Mouse (Mus musculus): Measurements from ENCODE around the gene Mrpl17. TPM values are rescaled to one million over a fixed set of nuclear protein-coding genes. Genes with fewer than 3 reads are reported as not detected.

Mrpl17 gene
- polyA plus RNA-seq, 1 experiment from 2014 or later = 274 TPM

GRCm38 (mm10) chr7:105795759-105796366, 15.0 kb downstream of the Mrpl17 start:
- Histone ChIP-seq H3K9ac (ENCODE audit: low read length) (no peak overlapping the region), H3K4me2 (ENCODE audit: low read depth, low read length, severe bottlenecking) (no peak overlapping the region), H3K4me3 (ENCODE audit: low read depth, low read length) (no peak overlapping the region), H3K9me3 (ENCODE audit: control insufficient read depth, low read length) (no peaks in the 10 kb centered on the region), H3K27me3 (ENCODE audit: control insufficient read depth, insufficient read depth, low read length) (no peaks in the 10 kb centered on the region), H3K4me1 (replicated peaks; ENCODE audit: control insufficient read depth, insufficient read depth, low read length) (no peaks in the 10 kb centered on the region), H3K36me3 (ENCODE audit: control insufficient read depth, insufficient read depth, low read length) (no peaks in the 10 kb centered on the region), H3K27ac (ENCODE audit: low read depth, low read length) (no peak overlapping the region)
- WGBS = 21% methylated on average over 7 of the region's 7 CpGs
- ATAC-seq (replicated peaks; ENCODE audit: low FRiP score) (no peak), DNase-seq (ENCODE audit: low spot score) (no peak)

- Histone ChIP-seq H3K27me3 (ENCODE audit: control insufficient read depth, insufficient read depth, low read length) (no peaks in the 10 kb centered on the region), H3K9ac (ENCODE audit: low read length) (no peak overlapping the region), H3K36me3 (ENCODE audit: control insufficient read depth, insufficient read depth, low read length) (no peaks in the 10 kb centered on the region), H3K4me3 (ENCODE audit: low read depth, low read length) (no peak overlapping the region), H3K27ac (ENCODE audit: low read depth, low read length) (no peak overlapping the region), H3K4me2 (ENCODE audit: low read depth, low read length, severe bottlenecking) (no peak overlapping the region), H3K4me1 (replicated peaks; ENCODE audit: control insufficient read depth, insufficient read depth, low read length) (no peaks in the 10 kb centered on the region), H3K9me3 (ENCODE audit: control insufficient read depth, low read length) (no peaks in the 10 kb centered on the region)
- no peak for ATAC-seq (replicated peaks; ENCODE audit: low FRiP score)
- no peak for DNase-seq (ENCODE audit: low spot score)
- 84% methylated on average over 7 of the region's 7 CpGs for WGBS
These were observed 17.2 kb downstream of the Mrpl17 start for GRCm38 (mm10) chr7:105793701-105794100.

GRCm38 (mm10) chr7:105791147-105791546, 19.8 kb downstream of the Mrpl17 start:
- H3K36me3 ChIP-seq (ENCODE audit: control insufficient read depth, insufficient read depth, low read length) = no peaks in the 10 kb centered on the region
- H3K4me2 ChIP-seq (ENCODE audit: low read depth, low read length, severe bottlenecking) = no peak overlapping the region
- H3K9ac ChIP-seq (ENCODE audit: low read length) = no peak overlapping the region
- 89% methylated on average over 1 of the region's 1 CpGs for WGBS
- no peak overlapping the region for H3K27ac ChIP-seq (ENCODE audit: low read depth, low read length)
- DNase-seq (ENCODE audit: low spot score) (no peak), ATAC-seq (replicated peaks; ENCODE audit: low FRiP score) (no peak)
- H3K27me3 ChIP-seq (ENCODE audit: control insufficient read depth, insufficient read depth, low read length) = no peaks in the 10 kb centered on the region
- no peak overlapping the region for H3K4me3 ChIP-seq (ENCODE audit: low read depth, low read length)
- no peaks in the 10 kb centered on the region for H3K9me3 ChIP-seq (ENCODE audit: control insufficient read depth, low read length)
- H3K4me1 ChIP-seq (replicated peaks; ENCODE audit: control insufficient read depth, insufficient read depth, low read length) = peaks cover 5% of the 10 kb centered on the region; the same call in 1 of the 2 replicates

GRCm38 (mm10) chr7:105787285-105788140, 23.4 kb downstream of the Mrpl17 start, which contains the start of gene Dchs1:
Gene Dchs1 (minus strand): TSS chr7:105787654.
- peak within 1 kb of the TSS; percentile 91 for H3K4me3 ChIP-seq (ENCODE audit: low read depth, low read length)
- H3K27ac ChIP-seq (ENCODE audit: low read depth, low read length) = peak within 1 kb of the TSS; percentile 77
- H3K27me3 ChIP-seq (ENCODE audit: control insufficient read depth, insufficient read depth, low read length) = no peaks in the 10 kb centered on the region
- DNase-seq (ENCODE audit: low spot score) = peak; percentile 85
- H3K9me3 ChIP-seq (ENCODE audit: control insufficient read depth, low read length) = no peaks in the 10 kb centered on the region
- H3K4me1 ChIP-seq (replicated peaks; ENCODE audit: control insufficient read depth, insufficient read depth, low read length) = peaks cover 18% of the 10 kb centered on the region
- ATAC-seq (replicated peaks; ENCODE audit: low FRiP score) = peak; percentile 84
- no peaks in the 10 kb centered on the region for H3K36me3 ChIP-seq (ENCODE audit: control insufficient read depth, insufficient read depth, low read length)
- WGBS = under 1% methylated on average over 59 of the region's 97 CpGs
- H3K4me2 ChIP-seq (ENCODE audit: low read depth, low read length, severe bottlenecking) = peak within 1 kb of the TSS; percentile 58
- H3K9ac ChIP-seq (ENCODE audit: low read length) = peak within 1 kb of the TSS; percentile 99

GRCm38 (mm10) chr7:105786506-105787284, 24.2 kb downstream of the Mrpl17 start:
- H3K9me3 ChIP-seq (ENCODE audit: control insufficient read depth, low read length) = no peaks in the 10 kb centered on the region
- ATAC-seq (replicated peaks; ENCODE audit: low FRiP score) (peak; percentile 73), DNase-seq (ENCODE audit: low spot score) (no peak)
- peak overlapping the region; percentile 99 for H3K9ac ChIP-seq (ENCODE audit: low read length)
- H3K27ac ChIP-seq (ENCODE audit: low read depth, low read length) = peak overlapping the region; percentile 77; the same call in 1 of the 2 replicates
- no peaks in the 10 kb centered on the region; the same call in 1 of the 2 replicates for H3K36me3 ChIP-seq (ENCODE audit: control insufficient read depth, insufficient read depth, low read length)
- 6% methylated on average over 20 of the region's 20 CpGs for WGBS
- H3K4me3 ChIP-seq (ENCODE audit: low read depth, low read length) = peak overlapping the region; percentile 91
- no peaks in the 10 kb centered on the region for H3K27me3 ChIP-seq (ENCODE audit: control insufficient read depth, insufficient read depth, low read length)
- H3K4me2 ChIP-seq (ENCODE audit: low read depth, low read length, severe bottlenecking) = peak overlapping the region; percentile 58
- H3K4me1 ChIP-seq (replicated peaks; ENCODE audit: control insufficient read depth, insufficient read depth, low read length) = peaks cover 18% of the 10 kb centered on the region

GRCm38 (mm10) chr7:105784556-105784955, 26.3 kb downstream of the Mrpl17 start:
- H3K27me3 ChIP-seq (ENCODE audit: control insufficient read depth, insufficient read depth, low read length) = no peaks in the 10 kb centered on the region
- no peaks in the 10 kb centered on the region for H3K9me3 ChIP-seq (ENCODE audit: control insufficient read depth, low read length)
- H3K27ac ChIP-seq (ENCODE audit: low read depth, low read length) = no peak overlapping the region
- H3K4me1 ChIP-seq (replicated peaks; ENCODE audit: control insufficient read depth, insufficient read depth, low read length) = peaks cover 18% of the 10 kb centered on the region
- H3K4me3 ChIP-seq (ENCODE audit: low read depth, low read length) = no peak overlapping the region
- ATAC-seq (replicated peaks; ENCODE audit: low FRiP score) = no peak
- no peak overlapping the region for H3K9ac ChIP-seq (ENCODE audit: low read length)
- 22% methylated on average over 4 of the region's 4 CpGs for WGBS
- DNase-seq (ENCODE audit: low spot score) = no peak
- no peaks in the 10 kb centered on the region; the same call in 1 of the 2 replicates for H3K36me3 ChIP-seq (ENCODE audit: control insufficient read depth, insufficient read depth, low read length)
- H3K4me2 ChIP-seq (ENCODE audit: low read depth, low read length, severe bottlenecking) = no peak overlapping the region; the same call in 1 of the 2 replicates

- Histone ChIP-seq H3K27ac (ENCODE audit: low read depth, low read length) (no peak overlapping the region), H3K9me3 (ENCODE audit: control insufficient read depth, low read length) (no peaks in the 10 kb centered on the region), H3K4me3 (ENCODE audit: low read depth, low read length) (no peak overlapping the region), H3K9ac (ENCODE audit: low read length) (no peak overlapping the region), H3K4me1 (replicated peaks; ENCODE audit: control insufficient read depth, insufficient read depth, low read length) (peaks cover 18% of the 10 kb centered on the region), H3K36me3 (ENCODE audit: control insufficient read depth, insufficient read depth, low read length) (no peaks in the 10 kb centered on the region; the same call in 1 of the 2 replicates), H3K27me3 (ENCODE audit: control insufficient read depth, insufficient read depth, low read length) (no peaks in the 10 kb centered on the region), H3K4me2 (ENCODE audit: low read depth, low read length, severe bottlenecking) (no peak overlapping the region)
- DNase-seq (ENCODE audit: low spot score) (no peak), ATAC-seq (replicated peaks; ENCODE audit: low FRiP score) (no peak)
- WGBS = 60% methylated on average over 4 of the region's 4 CpGs
These were observed 27.0 kb downstream of the Mrpl17 start for GRCm38 (mm10) chr7:105783861-105784260.

- H3K4me3 ChIP-seq (ENCODE audit: low read depth, low read length) = no peak overlapping the region
- H3K27ac ChIP-seq (ENCODE audit: low read depth, low read length) = no peak overlapping the region
- no peak overlapping the region for H3K4me2 ChIP-seq (ENCODE audit: low read depth, low read length, severe bottlenecking)
- ATAC-seq (replicated peaks; ENCODE audit: low FRiP score) (peak; percentile 45; the same call in 1 of the 2 replicates), DNase-seq (ENCODE audit: low spot score) (no peak)
- H3K36me3 ChIP-seq (ENCODE audit: control insufficient read depth, insufficient read depth, low read length) = no peaks in the 10 kb centered on the region; the same call in 1 of the 2 replicates
- no peaks in the 10 kb centered on the region for H3K9me3 ChIP-seq (ENCODE audit: control insufficient read depth, low read length)
- no peaks in the 10 kb centered on the region for H3K27me3 ChIP-seq (ENCODE audit: control insufficient read depth, insufficient read depth, low read length)
- WGBS = 42% methylated on average over 4 of the region's 4 CpGs
- peaks cover 2% of the 10 kb centered on the region for H3K4me1 ChIP-seq (replicated peaks; ENCODE audit: control insufficient read depth, insufficient read depth, low read length)
- H3K9ac ChIP-seq (ENCODE audit: low read length) = no peak overlapping the region
These were observed 32.2 kb downstream of the Mrpl17 start for GRCm38 (mm10) chr7:105778553-105779265.

Measured in forebrain, embryonic 11.5 days (tissue).